Mouse (Mus musculus) brain, embryonic 14.5 days (tissue): ENCODE measurements around the gene Srsf11.

Experiments
- CTCF ChIP-seq: fragments of 200-500 bp; IDR thresholded peaks from 2 replicates; pipeline ENCODE4 v1.5.1; 2012; ENCODE audit warnings: inconsistent platforms, mild to moderate bottlenecking, moderate library complexity, borderline replicate concordance; ENCODE audit not compliant: insufficient read depth, insufficient read length; ENCODE audit errors: extremely low read depth
- POLR2A ChIP-seq: fragments of 200-500 bp; IDR thresholded peaks from 2 replicates; pipeline ENCODE4 v1.6.1; 2012; ENCODE audit warnings: mild to moderate bottlenecking, inconsistent platforms, borderline replicate concordance; ENCODE audit not compliant: poor library complexity, insufficient read depth, insufficient read length, severe bottlenecking; ENCODE audit errors: extremely low read depth

- TF ChIP-seq CTCF (no peak), POLR2A (no peak)
Observed at GRCm38 (mm10) chr3:157995726-157996125, 40.7 kb downstream of the Srsf11 start.
